Mouse (Mus musculus) cortical plate, adult 2 months (tissue): ENCODE measurements around the gene Htt.

Experiments used
- CTCF ChIP-seq: fragments of 200-500 bp; IDR thresholded peaks from 2 replicates; pipeline ENCODE4 v1.5.1; 2011; ENCODE audit warnings: mild to moderate bottlenecking, control low read depth, low read length; ENCODE audit not compliant: insufficient read depth; ENCODE audit errors: extremely low read depth
- POLR2A ChIP-seq: fragments of 200-500 bp; IDR thresholded peaks from 2 replicates; pipeline ENCODE4 v1.6.1; 2011; ENCODE audit warnings: mild to moderate bottlenecking, low read length, control low read depth; ENCODE audit not compliant: insufficient read depth; ENCODE audit errors: extremely low read depth

- TF ChIP-seq CTCF (no peak), POLR2A (no peak)
These were observed 161.0 kb downstream of the Htt start for GRCm38 (mm10) chr5:34922531-34922930.
